Mouse (Mus musculus) spleen, postnatal 0 days (tissue): ENCODE data around the gene 1700042G07Rik. TPM values are rescaled to one million over a fixed set of nuclear protein-coding genes. Genes with fewer than 3 reads are reported as not detected.

Experiments used
- polyA plus RNA-seq: library from polyadenylated mRNA; unstranded; fragments of >200 nt; fragmentation: Nextera tagmentation; extraction: Ambion mirVana; gene quantifications from 2 replicates; pipeline ENCODE4 v1.2.1, GENCODE M21; 2015

1700042G07Rik gene
- polyA plus RNA-seq: not detected in 2 replicates

DNA sequence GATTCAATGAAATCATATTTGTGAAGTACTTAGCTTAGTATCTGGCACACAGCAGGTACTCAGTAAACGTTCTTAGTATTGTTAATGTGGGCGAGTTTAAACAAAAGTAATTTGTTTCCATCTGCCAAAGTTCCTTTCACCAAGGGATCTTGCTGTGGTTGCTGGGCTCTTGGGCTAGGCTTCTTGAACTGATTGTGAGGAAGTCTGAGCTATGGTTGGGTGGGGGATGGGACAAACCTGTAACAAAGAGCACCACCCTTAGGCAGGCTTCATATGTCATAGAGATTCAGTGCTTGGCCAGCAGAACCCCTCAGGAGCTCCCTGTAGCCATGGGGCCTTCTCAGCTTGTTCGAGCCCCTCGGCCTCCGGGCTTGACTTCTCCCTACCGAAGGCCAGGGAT lies at the start of gene 1700042G07Rik, which contains the start of gene Gm49337:
TSS of gene 1700042G07Rik (plus strand) at position 301 of the 400 bp plus-strand sequence.
TSS of gene Gm49337 (plus strand) at position 313 of the 400 bp plus-strand sequence.

DNA sequence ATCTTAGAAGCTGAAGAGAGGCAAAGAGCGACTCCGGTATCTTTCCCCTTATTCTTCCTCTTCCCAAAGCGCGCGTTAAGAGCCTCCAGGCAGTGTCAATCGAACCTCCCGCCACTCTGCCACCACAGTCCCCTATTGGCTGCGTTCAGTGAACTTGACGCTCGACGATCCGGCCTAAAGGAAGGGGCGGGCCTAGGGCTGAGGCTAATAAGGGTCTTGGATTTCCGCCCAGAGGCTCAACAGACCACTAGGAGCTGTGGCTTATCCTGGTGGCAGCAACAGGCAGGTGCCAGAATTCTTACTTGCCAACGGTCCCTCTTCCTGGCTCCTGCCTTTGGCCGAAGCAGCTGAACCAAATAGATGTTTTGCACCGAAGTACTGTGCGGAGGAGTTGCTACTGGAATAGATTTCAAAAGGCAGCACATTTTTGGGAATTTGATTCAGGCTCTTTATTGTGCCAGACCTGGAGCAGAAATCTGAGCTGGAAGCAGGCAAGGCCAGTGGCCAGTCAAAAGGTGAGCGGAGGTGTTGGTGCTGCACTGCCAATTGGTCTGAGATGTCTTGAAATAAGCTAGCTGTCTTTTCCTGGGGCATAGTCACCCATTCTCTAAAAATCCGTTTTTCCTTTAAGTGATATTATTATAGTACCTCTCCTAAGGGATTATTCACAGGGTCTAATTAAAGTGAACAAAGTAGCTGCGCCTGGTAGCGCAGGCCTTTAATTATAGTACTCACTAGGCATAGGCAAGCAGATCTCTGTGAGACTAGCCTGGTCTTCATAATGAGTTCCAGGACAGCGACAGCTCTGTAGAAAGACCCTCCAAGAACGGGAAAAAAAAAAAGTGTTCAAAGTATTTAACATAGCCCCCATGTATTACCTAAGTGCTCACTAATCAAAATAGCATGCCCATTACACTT lies 49.3 kb upstream of the 1700042G07Rik start, which contains the start of the genes Rad54l and Pomgnt1:
TSS of gene Rad54l (minus strand) at position 89 of the 918 bp plus-strand sequence.
TSS of gene Pomgnt1 (plus strand) at position 239 of the 918 bp plus-strand sequence.

DNA sequence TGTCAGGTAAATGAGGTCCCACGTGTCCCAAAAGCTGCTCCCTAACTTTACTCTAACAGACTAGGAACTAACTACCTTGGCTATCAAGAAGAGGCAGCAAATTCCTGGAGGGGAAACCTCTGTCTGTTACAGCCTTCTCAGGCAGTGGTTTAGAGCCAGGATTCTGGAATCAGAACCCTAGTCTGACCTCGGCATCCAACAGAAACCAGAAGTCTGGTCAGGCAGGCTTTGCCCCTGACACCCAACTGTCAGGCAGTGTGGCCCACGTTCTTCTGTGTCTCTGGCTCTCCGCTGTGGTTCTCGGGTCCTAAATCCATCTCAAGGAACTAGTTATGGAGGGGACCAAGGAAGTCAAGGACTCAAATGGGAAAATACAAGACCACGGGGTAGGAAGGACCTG lies 21.9 kb upstream of the 1700042G07Rik start, which contains the start of gene Lurap1:
TSS of gene Lurap1 (minus strand) at position 101 of the 400 bp plus-strand sequence.

DNA sequence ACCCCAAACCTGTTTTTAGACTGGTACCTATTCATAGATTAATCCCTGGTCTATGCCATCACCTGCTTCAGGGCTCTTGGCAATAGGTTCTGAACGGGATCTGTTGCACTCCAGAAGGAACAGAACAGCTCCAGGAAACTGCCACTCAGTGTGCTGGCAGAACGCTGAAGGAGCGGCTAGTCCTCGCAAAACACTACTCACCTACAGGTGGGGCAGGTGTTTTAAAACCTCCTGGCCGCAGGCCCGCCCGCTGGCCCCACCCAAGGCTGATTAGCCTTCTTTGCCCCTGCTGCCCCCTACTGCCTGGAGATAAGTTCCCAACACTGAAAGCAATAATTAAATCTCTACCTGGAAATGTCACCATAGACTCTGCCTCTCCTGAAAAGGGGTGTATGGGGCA lies 5.8 kb upstream of the 1700042G07Rik start, which contains the start of gene Tspan1:
TSS of gene Tspan1 (minus strand) at position 198 of the 400 bp plus-strand sequence.

DNA sequence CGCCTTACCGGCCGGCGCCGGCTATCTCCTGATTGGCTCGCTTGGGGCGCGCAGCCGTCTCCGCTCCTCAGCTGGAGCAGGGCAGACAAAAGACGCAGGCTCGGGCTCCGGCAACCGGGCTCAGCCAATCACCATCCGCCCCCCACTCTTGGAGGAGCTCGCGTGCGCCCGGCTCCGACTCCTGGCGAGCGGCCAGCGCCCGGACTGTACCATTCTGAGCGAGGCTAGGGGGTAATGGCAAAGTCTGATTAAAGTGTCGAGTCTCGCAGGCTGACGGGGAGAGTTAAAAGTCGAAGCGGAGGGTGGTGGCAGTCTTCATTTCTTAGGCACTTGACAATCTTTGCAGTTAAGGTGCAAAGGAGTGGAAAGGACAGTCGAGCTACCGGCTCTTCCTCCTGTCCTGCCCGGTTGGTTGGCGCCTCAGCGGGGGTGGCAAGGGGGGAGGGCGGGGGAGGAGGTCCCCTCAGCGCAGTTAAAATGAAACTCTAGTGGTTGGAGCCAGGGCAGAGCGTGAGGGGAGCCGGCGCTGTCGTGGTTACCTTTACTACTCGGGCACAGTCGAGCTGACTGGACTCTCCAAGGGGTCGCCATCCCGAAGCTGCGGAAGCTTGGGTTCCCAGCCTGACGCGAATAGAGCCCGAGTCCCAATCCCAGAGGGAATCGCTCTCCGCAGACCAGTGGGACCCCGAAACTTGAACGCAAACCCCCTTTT lies 48.1 kb downstream of the 1700042G07Rik start, which contains the start of gene Pik3r3:
TSS of gene Pik3r3 (plus strand) at position 479 of the 712 bp plus-strand sequence.

Other genes starting within 250 kb of the 1700042G07Rik start
- gene Dmbx1, start 233.4 kb upstream of the 1700042G07Rik start, polyA plus RNA-seq: not detected in 2 replicates
- 0.67 and 1.1 TPM in 2 replicates for gene Faah, start 155.4 kb upstream of the 1700042G07Rik start, polyA plus RNA-seq
- 8.8 and 10.2 TPM in 2 replicates for gene Nsun4, start 119.5 kb upstream of the 1700042G07Rik start, polyA plus RNA-seq
- 440 and 452 TPM in 2 replicates for gene Uqcrh, start 98.3 kb upstream of the 1700042G07Rik start, polyA plus RNA-seq
- gene Lrrc41, start 98.1 kb upstream of the 1700042G07Rik start, polyA plus RNA-seq: 23.9 and 24.7 TPM in 2 replicates
- 34.5 and 37.3 TPM in 2 replicates for gene Rad54l, start 49.7 kb upstream of the 1700042G07Rik start, polyA plus RNA-seq
- gene Pomgnt1, start 49.5 kb upstream of the 1700042G07Rik start, polyA plus RNA-seq: 14.7 and 15.3 TPM in 2 replicates
- gene Lurap1, start 22.0 kb upstream of the 1700042G07Rik start, polyA plus RNA-seq: 0.41 and 0.53 TPM in 2 replicates
- 0.08 and 0.14 TPM in 2 replicates for gene Tspan1, start 5.8 kb upstream of the 1700042G07Rik start, polyA plus RNA-seq
- not detected in 2 replicates for gene Gm49337, start within 50 bp of the 1700042G07Rik start, polyA plus RNA-seq
- 2.0 and 3.2 TPM in 2 replicates for gene Pik3r3, start 48.2 kb downstream of the 1700042G07Rik start, polyA plus RNA-seq